Mouse (Mus musculus) stomach, embryonic 14.5 days (tissue): ENCODE data around the gene Ensa. TPM values are rescaled to one million over a fixed set of nuclear protein-coding genes. Genes with fewer than 3 reads are reported as not detected.
A peak's percentile ranks its signal among the peaks of the same experiment; 100 is the strongest.

Experiments used
- ATAC-seq: fragments of 200-750 bp; cut with Nextera tagmentation; 2 replicates; pipeline ENCODE4 v1.8.0; 2017; ENCODE audit warnings: low read depth, moderate TSS enrichment; ENCODE audit not compliant: insufficient number of reproducible peaks, insufficient read depth, low FRiP score
- H3K27ac ChIP-seq: fragments of 300-500 bp; sonication (generic); 2 replicates; pipeline ENCODE4 v1.5.1; 2014; ENCODE audit warnings: mild to moderate bottlenecking, low read length, moderate library complexity, mixed read lengths
- H3K27me3 ChIP-seq: fragments of 300-500 bp; sonication (generic); 2 replicates; pipeline ENCODE4 v1.6.1; 2014; ENCODE audit warnings: low read length, control low read depth, mixed read lengths; ENCODE audit not compliant: control insufficient read depth, insufficient read depth
- H3K36me3 ChIP-seq: fragments of 300-500 bp; sonication (generic); 2 replicates; pipeline ENCODE4 v1.6.1; 2014; ENCODE audit warnings: mild to moderate bottlenecking, control low read depth, low read length, moderate library complexity, mixed read lengths; ENCODE audit not compliant: control insufficient read depth, insufficient read depth
- H3K4me1 ChIP-seq: fragments of 300-500 bp; sonication (generic); 2 replicates; pipeline ENCODE4 v1.6.1; 2014; ENCODE audit warnings: low read length, control low read depth, mixed read lengths; ENCODE audit not compliant: control insufficient read depth, insufficient read depth
- H3K4me2 ChIP-seq: fragments of 300-500 bp; sonication (generic); replicated peaks from 2 replicates; pipeline ENCODE4 v1.6.1; 2014; ENCODE audit warnings: low read depth, low read length, control low read depth
- H3K4me3 ChIP-seq: fragments of 300-500 bp; sonication (generic); 2 replicates; pipeline ENCODE4 v1.5.1; 2014; ENCODE audit warnings: low read depth, low read length, control low read depth
- H3K9ac ChIP-seq: fragments of 300-500 bp; sonication (generic); replicated peaks from 2 replicates; pipeline ENCODE4 v1.6.1; 2014; ENCODE audit warnings: low read depth, mild to moderate bottlenecking, control low read depth, low read length, moderate library complexity, mixed read lengths
- H3K9me3 ChIP-seq: fragments of 300-500 bp; sonication (generic); 2 replicates; pipeline ENCODE4 v1.6.1; 2016; ENCODE audit warnings: low read depth, low read length, control low read depth; ENCODE audit not compliant: control insufficient read depth
- WGBS: fragments of 180-500 bp; shearing (Covaris S2); extraction: QIAGEN DNeasy Blood & Tissue Kit; methylation state at CpG from one replicate; pipeline ENCODE4 v1.1.7; 2014; 5-methylcytosine and 5-hydroxymethylcytosine counted together
- polyA plus RNA-seq: library from polyadenylated mRNA; unstranded; fragments of >200 nt; fragmentation: Nextera tagmentation; extraction: Ambion mirVana; gene quantifications from 2 replicates; pipeline ENCODE4 v1.2.1, GENCODE M21; 2014

The Ensa gene
- polyA plus RNA-seq = 76.3 and 81.3 TPM in 2 replicates

- peaks cover 5% of the 10 kb centered on the region; the same call in 1 of the 2 replicates for H3K4me1 ChIP-seq
- under 1% methylated on average over 44 of the region's 44 CpGs for WGBS
- H3K27me3 ChIP-seq = no peaks in the 10 kb centered on the region
- H3K4me3 ChIP-seq = peak within 1 kb of the TSS; percentile 57
- peaks cover 32% of the 10 kb centered on the region for H3K36me3 ChIP-seq
- no peaks in the 10 kb centered on the region for H3K9me3 ChIP-seq
- peak within 1 kb of the TSS; percentile 76 for H3K27ac ChIP-seq
- peak; percentile 98 for ATAC-seq
- peak within 1 kb of the TSS; percentile 40; the same call in 1 of the 2 replicates for H3K9ac ChIP-seq
- peak within 1 kb of the TSS; percentile 70 for H3K4me2 ChIP-seq
Observed at GRCm38 (mm10) chr3:95624628-95625503, at the start of gene Ensa. Ensa (plus strand) TSS chr3:95624993.

GRCm38 (mm10) chr3:95587754-95588603 lies 36.8 kb upstream of the Ensa start:
- Histone ChIP-seq H3K27ac (peak overlapping the region; percentile 6; the same call in 1 of the 2 replicates), H3K9ac (no peak overlapping the region), H3K36me3 (peaks cover 5% of the 10 kb centered on the region; the same call in 1 of the 2 replicates), H3K27me3 (no peaks in the 10 kb centered on the region), H3K9me3 (no peaks in the 10 kb centered on the region), H3K4me2 (peak overlapping the region; percentile 66), H3K4me1 (no peaks in the 10 kb centered on the region), H3K4me3 (peak overlapping the region; percentile 33)
- ATAC-seq = no peak
- WGBS = 46% methylated on average over 8 of the region's 8 CpGs

GRCm38 (mm10) chr3:95588604-95589086 lies 36.1 kb upstream of the Ensa start, which contains the start of gene Golph3l:
Golph3l (plus strand) TSS chr3:95588934.
- peak within 1 kb of the TSS; percentile 77 for H3K4me3 ChIP-seq
- H3K36me3 ChIP-seq = peaks cover 5% of the 10 kb centered on the region; the same call in 1 of the 2 replicates
- peak within 1 kb of the TSS; percentile 66 for H3K4me2 ChIP-seq
- under 1% methylated on average over 12 of the region's 12 CpGs for WGBS
- no peaks in the 10 kb centered on the region for H3K4me1 ChIP-seq
- H3K27ac ChIP-seq = peak within 1 kb of the TSS; percentile 63; the same call in 1 of the 2 replicates
- H3K27me3 ChIP-seq = no peaks in the 10 kb centered on the region
- H3K9me3 ChIP-seq = no peaks in the 10 kb centered on the region
- H3K9ac ChIP-seq = peak within 1 kb of the TSS; percentile 28; the same call in 1 of the 2 replicates
- ATAC-seq = peak; percentile 100

DNA sequence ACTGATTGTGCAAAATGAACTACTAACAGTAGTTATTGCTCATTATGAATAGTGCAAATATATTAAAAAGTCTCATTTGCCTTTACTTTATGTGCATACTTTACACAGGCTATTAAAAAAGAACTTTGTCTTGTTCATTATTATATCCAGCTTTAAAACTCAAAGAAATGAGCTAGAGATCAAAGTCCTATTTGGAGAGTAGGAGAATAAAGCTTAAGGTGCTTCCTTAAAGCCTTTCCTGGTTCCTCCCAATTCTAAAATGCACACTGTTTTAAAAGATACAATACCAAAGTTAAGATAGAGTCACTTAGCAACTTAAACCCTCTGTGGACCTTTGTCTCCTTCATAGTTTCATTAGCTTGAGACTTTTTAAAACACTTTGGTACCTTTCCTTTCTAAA lies 26.1 kb upstream of the Ensa start:
- Histone ChIP-seq H3K9ac (no peak overlapping the region), H3K4me3 (no peak overlapping the region), H3K27ac (no peak overlapping the region), H3K36me3 (peaks cover 12% of the 10 kb centered on the region; the same call in 1 of the 2 replicates), H3K27me3 (no peaks in the 10 kb centered on the region), H3K4me1 (no peaks in the 10 kb centered on the region), H3K4me2 (no peak overlapping the region), H3K9me3 (no peaks in the 10 kb centered on the region)
- ATAC-seq = no peak

DNA sequence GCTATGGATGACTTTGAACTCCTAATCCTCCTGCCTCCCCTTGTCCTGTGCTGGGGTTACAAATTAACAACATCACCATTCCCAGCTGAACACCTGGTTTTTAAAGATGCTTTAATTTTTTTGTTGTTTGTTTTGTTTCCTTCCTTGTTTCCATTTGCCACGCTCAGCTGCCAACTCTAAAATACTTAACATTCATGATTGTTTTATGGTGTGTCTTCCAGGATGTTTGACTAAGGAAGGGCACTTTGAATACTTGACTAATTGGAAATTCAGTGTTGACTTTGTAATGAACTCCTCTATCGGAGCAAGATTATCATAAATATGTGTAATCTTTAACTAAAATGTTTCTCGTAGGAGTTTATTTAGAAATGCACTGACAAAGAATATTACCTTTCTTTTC lies 23.5 kb upstream of the Ensa start:
- WGBS = 75% methylated on average over 3 of the region's 3 CpGs
- Histone ChIP-seq H3K27me3 (no peaks in the 10 kb centered on the region), H3K27ac (no peak overlapping the region), H3K36me3 (peaks cover 3% of the 10 kb centered on the region; the same call in 1 of the 2 replicates), H3K9me3 (no peaks in the 10 kb centered on the region), H3K4me3 (no peak overlapping the region), H3K4me2 (no peak overlapping the region), H3K4me1 (no peaks in the 10 kb centered on the region), H3K9ac (no peak overlapping the region)
- no peak for ATAC-seq

DNA sequence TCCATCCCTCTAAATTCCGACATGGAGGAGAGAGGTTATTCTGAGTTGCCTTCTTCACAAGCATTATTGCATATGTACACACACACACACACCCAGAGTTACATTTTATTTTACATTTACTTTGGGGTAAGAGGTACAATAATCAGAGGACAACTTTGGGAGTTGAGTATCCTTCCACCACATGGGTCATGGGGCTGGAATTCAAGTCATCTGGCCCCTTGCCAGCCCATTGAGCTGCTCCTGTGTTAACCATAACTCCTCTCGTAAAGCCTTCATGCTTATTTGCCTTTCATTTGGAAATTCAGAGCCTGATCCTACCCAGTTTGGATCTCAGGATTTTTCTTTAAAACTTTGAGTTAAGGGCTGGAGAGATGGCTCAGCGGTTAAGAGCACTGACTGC lies 18.7 kb upstream of the Ensa start:
- 82% methylated on average over 3 of the region's 3 CpGs for WGBS
- no peak for ATAC-seq
- no peak overlapping the region for H3K27ac ChIP-seq
- H3K27me3 ChIP-seq = no peaks in the 10 kb centered on the region
- H3K4me3 ChIP-seq = no peak overlapping the region
- peaks cover 11% of the 10 kb centered on the region for H3K36me3 ChIP-seq
- H3K9ac ChIP-seq = no peak overlapping the region
- no peaks in the 10 kb centered on the region for H3K4me1 ChIP-seq
- H3K9me3 ChIP-seq = no peaks in the 10 kb centered on the region
- no peak overlapping the region for H3K4me2 ChIP-seq

DNA sequence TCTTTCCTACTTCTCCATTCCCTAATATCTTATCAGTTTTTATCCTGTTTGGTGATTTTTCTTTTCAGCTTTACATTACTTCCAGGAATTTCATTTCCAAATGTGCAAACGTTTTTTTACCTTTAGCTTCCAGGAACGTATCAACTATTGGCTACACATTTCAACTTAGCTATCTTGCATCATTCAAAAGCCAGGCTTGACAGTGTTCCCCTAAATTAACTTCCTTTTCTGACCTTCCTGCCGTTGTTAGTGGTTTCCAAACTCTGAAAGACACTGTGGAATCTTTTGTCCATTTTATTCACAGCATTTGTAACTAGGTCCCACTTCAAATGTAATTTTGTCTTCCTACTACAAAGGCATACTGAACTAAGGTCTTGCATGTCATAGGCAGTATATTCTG lies 15.6 kb upstream of the Ensa start:
- ATAC-seq = no peak
- WGBS = 69% methylated on average over 3 of the region's 3 CpGs
- Histone ChIP-seq H3K36me3 (peaks cover 17% of the 10 kb centered on the region), H3K9ac (no peak overlapping the region), H3K4me2 (no peak overlapping the region), H3K27me3 (no peaks in the 10 kb centered on the region), H3K9me3 (no peaks in the 10 kb centered on the region), H3K4me3 (no peak overlapping the region), H3K27ac (no peak overlapping the region), H3K4me1 (no peaks in the 10 kb centered on the region)

DNA sequence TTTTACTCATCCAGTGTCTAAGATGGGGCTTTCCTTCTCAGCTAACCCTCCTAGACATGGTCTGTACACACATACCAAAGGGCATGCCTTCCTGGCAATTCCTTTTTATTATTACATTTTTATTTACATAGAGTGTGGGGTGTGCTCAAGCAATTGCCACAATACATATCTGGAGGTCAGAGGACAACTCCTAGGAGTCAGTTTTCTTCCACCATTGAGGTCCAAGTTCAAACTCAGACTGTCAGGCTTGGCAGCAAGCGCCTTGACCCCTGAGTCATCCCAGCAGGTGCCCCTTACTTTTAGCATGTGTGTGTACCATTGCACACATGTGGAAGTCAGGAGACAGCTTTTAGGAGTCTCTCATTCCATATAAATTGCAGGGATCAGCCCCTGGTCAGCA lies 10.8 kb upstream of the Ensa start:
- Histone ChIP-seq H3K27ac (no peak overlapping the region), H3K9me3 (no peaks in the 10 kb centered on the region), H3K9ac (no peak overlapping the region), H3K4me2 (no peak overlapping the region), H3K4me1 (no peaks in the 10 kb centered on the region), H3K36me3 (peaks cover 40% of the 10 kb centered on the region), H3K4me3 (no peak overlapping the region), H3K27me3 (no peaks in the 10 kb centered on the region)
- ATAC-seq = no peak
- 88% methylated on average over 1 of the region's 1 CpGs for WGBS
